Mouse (Mus musculus): ENCODE results near the gene Mycbp2. TPM values are rescaled to one million over a fixed set of nuclear protein-coding genes. Genes with fewer than 3 reads are reported as not detected.

Mycbp2 gene
- total RNA-seq, 2 experiments from 2014 or later, result 22.7 to 24.6 TPM

DNA sequence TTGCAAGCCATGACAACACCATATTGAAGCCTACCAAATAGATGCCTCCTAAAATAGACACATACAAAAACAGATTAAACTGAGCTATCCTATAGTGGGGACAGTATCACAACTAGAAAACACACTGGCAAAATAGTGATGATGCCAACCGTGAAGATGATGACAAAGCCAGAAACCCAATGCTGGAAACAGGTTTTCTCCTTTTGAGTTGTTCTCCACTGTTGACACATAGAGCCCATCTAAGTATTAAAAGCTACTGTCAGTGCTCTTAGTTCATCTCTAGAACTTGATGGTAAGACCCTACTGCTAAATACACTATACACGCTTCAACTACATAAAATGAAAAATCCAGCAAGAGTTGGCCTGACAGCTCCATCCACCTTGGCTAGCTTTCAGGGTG lies 86.2 kb downstream of the Mycbp2 start:
- DNase-seq, result no peak

DNA sequence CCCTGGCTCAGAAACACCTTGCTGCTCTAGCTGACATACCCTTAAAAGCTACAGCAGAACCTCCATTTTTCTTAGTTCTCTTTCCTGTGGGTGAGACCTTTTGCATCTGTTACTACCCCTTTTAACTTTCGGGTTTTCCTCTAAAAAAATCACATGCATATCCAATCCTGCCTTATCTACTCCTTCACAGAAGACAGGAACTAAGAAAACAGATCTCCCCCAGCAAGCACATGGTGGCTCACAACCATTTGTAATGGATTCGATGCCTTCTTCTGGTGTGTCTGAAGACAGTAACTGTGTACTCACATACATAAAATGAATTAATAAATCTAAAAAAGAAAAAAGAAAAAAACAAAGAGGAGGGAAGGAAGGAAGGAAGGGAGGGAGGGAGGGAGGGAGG lies 87.9 kb downstream of the Mycbp2 start:
- DNase-seq, result no peak

DNA sequence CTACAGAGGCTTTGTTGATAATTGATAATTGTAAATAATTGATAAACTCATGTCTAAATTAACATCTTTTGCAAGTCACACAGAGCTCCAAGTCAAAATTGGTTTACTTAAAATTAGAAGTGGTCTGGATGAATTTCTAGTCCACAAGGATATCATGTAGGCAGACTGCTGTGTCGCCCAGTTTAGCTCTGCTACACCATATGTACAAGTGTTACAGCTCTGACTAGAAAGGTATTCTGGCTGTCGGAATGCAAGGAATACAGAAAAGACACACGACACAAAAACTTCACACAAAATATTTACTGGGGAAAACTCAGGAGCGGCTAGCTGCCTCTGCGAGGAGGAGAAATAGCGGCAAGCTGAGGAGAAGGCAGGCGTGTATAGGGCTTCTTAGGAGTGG lies 89.7 kb downstream of the Mycbp2 start:
- no peak for DNase-seq

DNA sequence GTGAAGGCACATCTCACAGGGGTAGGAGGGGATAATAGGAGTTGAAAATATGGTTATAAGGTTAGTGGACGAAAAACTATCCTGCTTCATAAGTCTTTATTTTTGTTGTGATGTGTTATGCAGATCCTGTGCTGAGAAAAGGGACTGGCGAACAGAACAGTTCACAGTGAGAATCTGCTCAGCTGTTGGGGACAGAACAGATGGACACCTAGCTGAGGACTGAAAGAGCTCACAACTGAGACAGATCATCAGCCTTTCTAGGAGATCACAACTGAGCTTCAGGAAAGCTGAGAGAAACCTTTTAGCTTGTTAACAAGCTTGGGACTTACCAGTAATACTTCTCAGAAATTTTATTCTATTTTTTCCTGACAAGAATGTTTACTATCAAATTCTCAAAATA lies 92.3 kb downstream of the Mycbp2 start:
- DNase-seq, result no peak

DNA sequence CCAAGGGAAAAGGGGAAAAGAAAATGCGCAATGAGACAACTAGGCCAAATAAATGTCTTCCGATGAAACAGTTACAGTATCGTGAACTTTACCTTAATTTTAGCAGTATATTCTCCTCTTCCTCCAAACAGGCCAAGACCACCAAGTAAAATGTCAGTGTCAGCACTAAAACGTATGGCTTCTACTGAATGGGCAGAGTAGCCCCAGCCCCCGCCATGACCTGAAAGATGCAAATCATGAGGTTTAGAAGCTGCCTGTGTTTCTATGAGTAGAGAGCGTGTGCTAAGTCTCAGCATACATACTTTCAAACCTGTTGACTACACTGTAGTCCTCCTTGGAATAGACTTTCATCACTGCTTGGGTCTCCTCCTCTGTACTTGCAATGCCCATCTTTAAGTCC lies 104.6 kb downstream of the Mycbp2 start:
- no peak for DNase-seq

DNA sequence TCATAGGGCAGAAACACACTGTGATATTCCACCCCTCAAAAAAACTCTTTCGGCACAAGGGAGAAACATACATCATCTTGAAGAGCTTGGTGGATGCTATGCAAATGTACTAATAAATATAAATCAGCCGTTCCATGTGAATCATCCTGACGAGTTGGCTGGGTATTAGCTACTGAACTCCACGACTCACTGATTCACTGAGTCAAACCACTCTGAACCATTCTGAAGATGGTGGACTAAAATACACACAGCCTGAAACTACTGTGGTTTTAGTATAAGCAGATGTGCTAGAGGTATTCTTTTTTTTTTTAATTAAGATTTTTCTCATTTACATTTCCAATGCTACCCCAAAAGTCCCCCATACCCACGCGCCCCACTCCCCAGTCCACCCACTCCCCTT lies 111.8 kb downstream of the Mycbp2 start:
- no peak for DNase-seq

DNA sequence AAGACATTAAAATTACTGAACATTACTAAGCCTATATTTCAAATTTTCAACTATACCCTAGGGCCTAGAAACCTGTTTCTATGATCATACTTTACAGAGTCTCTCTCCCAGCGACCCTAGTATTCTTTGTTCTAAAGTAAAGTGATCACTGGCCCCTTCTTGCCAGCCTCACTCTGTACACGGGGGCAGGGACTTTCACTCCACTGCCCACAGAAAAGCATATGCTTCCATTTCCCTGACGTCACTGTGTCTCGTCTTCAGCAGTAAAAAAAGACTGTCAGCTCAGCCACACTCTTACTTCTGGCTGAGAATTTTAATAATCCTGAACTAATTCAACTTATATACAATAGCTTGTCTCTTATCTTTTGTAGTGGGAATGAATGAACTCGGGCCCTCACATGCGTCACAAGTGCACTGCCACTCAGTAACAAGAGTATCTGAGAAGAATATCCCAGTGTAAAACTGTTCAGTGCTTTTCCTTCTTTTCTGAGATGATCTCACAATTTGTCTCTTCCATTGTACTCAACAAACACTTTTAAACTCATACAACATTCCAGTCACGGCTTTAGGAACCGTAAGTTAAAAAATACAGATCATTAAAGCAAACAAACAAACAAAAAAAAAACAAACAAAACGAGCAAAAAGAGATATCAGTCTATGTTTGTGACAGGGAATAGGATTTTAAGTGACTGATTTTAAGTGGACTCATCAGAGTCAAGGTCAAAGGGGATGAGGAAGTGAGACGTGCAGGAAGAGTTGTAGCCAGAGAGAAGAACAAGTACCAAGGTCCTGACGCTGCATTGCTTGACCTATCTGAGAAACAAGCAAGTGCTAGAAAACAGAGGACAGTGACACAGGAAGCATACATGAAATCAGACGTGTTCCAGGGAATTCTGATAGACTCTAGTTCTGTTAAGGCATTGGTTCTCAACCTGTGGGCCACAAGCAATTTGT lies 112.7 kb downstream of the Mycbp2 start:
- DNase-seq, result no peak

DNA sequence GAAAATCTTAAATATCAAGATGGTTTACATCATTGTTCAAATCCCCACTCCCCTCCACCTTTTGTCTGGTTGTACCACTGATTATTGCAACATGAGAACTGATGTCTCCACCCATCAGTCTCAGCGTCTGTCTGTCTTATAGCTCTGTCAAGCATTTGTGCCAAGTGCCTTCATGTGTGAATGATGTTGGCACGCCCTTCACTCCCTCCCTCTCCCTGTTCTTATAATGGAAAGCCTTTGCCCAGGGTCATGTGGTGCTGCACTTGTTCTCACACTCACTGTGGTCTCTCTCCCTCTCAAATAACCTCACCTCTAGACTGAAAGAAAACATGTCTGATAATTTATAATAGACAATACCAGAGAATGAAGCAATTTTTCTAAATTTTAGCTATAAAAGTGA lies 124.3 kb downstream of the Mycbp2 start:
- DNase-seq, result no peak

DNA sequence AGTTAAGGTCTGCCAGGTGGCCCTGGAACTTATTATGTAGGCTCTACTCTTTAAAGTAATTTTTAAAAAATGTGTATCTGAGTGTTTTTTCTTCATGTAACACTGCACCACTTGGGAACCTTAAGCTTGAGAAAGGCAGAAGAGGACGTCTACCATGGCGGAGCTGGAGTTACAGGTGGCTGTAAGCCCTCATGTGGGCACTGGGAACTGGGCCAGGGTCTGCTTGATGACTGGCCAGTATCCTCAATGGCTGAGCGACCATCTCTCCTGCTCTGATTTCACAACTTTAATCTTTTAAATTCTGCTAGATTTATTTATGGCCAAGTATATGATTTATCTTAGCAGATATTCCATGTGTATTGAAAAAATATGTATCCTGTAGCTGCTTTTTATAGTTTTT lies 124.9 kb downstream of the Mycbp2 start:
- DNase-seq, result no peak

DNA sequence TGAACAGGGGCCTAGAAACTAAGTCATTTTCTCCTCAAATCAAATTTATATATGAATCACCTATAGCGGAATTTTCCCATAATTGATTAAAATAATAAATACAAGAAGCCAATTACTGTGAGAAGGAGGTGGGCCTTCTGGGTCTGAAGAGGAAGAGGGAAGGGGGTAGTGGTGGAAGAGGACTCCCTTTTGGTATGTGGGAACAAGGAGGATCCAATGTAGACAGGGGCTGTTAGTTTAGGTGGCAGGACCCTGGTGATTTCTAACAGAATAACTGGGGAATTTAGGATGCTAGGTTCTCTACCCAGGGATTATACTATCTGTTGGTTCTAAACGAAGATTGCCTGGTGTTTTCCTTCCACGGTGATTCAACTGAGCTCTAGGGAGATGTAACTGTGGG lies 130.3 kb downstream of the Mycbp2 start:
- no peak for DNase-seq

DNA sequence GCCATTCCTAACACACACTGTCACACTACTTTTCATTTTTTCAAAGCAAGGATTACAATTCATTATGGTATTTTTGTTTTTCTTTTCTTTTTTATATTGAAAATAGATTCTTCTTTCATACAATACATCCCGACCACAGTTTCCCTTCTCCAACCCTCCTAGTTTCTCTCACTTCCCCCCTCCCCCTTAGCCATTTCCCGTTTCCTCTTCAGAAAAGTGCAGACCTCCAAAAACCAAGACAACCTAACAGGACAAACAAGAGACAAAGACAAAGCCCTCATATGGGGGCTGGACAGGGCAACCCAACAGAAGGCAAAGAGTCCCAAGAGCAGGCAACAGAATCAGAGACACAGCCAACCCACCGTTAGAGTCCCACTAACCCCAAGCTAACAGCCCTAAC lies 160.0 kb downstream of the Mycbp2 start:
- no peak for DNase-seq

DNA sequence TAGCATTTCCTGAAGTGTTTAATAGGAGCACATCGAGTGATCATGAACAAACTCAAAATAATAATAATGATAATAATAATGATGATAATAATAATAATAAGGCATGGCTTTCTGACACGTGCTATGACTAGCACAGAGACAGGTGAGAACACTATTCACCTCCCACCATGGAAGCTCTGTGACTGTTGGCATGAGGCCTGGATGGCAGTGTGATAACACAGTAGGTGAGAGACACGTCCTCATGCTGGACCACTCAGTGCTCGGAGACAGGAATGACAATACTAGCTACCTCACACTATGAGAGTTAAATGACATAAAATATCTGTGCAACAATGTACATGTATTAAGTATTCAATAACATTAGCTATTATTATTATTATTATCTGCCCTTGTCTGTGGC lies 160.5 kb downstream of the Mycbp2 start:
- DNase-seq, result no peak

DNA sequence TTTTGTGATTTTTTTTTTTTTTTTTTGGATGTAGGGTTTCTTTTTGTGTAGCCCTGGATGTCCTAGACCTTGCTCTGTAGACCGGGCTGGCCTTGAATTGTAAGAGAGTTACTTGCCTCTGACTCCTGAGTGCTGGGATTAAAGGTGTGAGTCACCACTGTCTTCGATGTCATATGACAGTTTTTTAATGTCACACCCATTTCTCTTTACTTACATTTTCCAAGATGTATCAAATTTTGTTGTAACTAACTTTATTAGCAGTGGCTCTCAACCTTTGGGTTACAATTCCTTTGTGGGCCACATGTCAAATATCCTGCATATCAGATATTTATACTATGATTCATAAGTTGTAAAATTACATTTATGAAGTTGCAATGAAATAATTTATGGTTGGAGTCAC lies 166.5 kb downstream of the Mycbp2 start:
- DNase-seq, result no peak

DNA sequence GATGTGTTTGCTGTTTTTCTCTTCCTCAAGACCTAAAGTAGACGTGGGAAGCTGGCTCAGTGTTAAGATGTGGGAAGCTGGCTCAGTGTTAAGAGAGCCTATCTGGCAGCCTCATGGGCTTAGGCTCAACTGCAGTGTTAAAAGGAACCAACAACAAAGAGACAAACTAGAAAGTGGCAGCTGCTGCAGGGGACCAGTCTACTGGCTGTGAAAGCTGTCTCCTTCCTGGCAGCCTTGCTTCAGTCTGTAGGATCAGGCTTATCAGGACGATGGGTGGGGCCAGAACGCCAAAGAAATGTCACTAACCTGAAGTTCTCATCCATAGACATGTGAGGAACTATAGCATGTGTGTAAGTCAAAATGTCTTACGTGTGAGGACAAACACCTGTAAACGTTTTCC lies 183.7 kb downstream of the Mycbp2 start:
- no peak for DNase-seq

DNA sequence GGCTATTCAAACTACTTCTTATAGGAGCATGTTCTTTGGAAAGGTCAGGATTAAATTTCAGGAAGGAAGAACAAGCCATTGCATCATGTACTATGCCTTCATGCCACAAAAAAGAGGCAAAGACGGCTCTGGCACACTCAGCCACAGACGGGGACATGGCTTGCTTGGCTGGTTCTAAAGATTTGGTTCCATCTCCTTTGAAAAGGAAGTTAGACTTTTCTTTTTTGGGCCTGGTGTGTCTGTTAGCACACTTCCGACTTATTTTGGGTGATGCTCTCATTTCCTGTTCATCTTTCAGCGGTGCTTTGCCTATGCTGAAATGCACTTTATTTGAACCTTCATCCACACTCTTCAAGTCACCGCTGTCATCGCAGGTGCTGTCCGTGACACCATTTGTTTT lies 190.9 kb downstream of the Mycbp2 start:
- DNase-seq, result no peak

DNA sequence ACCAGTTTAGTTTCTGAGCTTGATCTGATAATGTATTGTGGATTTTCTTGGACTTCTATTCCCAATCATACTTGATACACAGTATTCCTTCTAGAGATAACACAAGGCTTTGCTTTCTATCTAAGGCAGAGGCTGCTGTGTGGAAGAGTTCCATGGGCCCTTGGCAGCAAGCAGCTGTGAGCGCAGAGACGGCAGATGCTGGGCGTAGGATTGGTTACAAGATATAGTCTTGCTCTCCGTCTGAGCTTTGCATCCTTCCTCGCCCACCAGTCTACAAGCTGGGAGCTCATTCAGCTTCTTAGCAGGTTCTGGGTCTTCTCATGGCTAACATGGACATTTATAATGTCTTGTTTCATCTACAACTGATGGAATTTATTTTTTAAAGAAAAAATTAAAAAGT lies 196.5 kb downstream of the Mycbp2 start:
- no peak for DNase-seq

DNA sequence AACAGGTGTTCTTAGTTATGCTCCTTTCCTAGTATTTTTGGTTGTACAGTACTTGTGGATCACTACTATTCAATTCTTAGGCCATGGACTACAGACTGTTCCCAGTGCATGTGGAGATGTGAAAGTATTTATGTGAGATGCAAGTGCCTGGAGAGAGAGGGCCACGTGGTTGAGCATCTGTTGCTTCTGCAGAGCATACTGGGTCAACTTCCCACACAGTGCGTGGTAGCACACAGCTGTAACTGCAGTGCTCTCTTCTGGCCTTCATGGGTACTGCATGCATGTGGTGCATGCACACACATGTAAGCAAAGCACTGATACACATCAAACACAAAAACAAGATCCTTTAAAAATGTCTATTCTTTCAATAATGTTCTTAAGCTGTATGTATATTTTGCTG lies 214.6 kb downstream of the Mycbp2 start:
- DNase-seq, result no peak

DNA sequence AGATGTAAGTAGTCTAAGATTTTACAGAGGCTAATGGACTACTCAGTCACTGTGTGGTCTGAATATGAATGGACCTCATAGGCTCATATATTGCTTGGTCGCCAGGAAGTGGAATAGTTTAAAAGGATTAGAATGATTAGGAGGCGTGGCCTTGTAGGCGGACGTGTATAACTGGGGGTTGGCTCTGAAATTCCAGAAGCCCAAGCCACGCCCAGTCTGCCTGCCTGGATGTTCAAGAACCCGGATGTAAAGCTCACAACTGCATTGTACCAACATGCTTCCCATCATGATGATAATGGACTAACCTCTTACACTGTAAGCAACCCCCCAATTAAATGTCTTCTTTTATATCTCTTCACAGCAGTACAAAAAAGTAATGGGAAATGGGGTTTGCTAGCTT lies 220.9 kb downstream of the Mycbp2 start:
- DNase-seq, result no peak

DNA sequence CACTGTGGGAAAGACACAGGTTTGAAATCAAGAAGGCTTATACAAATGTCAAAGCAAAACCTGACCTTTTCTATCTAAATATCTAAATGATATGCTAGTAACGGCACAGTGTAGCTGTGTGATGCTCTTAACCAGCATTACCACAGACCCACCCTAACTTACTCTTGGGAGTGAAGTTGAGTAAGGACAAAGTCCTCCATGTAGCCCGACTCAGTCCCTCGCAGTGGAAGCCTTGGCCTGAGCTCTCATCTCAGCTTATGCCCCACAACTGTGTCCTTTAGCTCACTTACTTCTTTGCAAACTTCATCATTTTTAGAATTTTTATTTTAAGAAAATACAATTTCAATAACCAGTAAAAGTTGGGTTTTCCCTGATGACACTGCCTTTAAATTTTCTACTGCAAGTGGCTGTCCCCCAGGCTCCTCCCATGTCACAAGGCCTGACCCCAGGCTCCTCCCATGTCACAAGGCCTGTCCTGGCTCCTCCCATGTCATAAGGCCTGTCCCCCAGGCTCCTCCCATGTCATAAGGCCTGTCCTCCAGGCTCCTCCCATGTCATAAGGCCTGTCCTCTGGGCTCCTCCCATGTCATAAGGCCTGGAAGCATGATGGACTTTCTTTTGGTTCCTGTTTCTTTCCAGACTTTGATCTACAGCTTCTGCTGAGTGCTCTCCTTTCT lies 231.5 kb downstream of the Mycbp2 start:
- DNase-seq, result no peak

DNA sequence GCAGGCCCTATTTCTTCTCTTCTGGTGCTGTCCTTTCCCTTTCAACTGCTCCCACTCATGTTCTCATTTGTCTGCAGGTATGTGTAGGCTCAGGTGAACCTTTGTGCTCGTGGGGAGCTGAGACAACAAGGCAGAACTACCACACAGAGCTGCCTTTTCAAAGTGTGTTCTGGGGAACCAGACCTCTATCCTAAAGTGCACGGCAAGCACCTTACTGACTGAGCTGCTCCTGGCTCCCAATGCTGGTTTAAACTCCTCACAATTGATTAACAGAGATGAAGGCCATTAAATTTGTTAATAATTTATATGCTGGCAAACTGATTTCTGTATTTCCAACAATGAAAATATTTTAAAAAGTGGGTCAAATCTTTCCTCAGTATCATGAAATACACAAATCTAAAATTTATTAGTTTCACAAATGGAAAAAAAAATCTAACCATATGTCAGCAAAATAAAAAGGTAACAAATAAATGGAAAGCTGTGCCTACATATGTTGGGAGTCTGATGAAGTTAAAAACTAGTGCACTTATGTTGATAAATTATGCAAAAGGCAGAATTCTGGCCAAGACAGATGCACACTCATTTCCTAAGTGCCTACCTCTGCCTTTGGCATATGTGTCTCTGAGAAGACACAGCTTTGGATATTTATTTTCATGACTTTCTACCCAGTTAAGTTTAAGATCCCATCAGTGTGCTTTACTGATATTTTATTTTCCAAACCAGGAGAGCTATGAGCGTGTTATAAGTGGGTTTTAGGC lies 233.8 kb downstream of the Mycbp2 start:
- DNase-seq, result no peak

DNA sequence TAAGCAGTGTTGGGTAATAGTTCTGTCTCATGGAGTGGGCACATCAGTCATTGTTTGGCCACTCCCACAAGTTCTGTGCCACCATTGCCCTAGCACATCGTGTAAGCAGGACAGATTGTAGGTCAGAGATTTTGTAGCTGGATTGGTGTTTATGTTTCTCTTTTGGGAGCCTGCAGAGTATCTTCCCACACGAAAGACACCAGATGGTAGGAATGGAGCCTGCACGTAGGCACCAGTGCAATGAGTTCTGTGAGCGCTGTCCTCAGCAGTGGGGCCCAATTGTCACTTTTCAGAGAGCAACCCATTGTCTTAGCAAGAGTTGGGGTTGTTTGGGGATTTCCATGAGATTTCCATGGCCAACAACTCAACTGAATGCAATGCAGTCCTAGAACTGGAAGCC lies 236.6 kb downstream of the Mycbp2 start:
- DNase-seq, result no peak

DNA sequence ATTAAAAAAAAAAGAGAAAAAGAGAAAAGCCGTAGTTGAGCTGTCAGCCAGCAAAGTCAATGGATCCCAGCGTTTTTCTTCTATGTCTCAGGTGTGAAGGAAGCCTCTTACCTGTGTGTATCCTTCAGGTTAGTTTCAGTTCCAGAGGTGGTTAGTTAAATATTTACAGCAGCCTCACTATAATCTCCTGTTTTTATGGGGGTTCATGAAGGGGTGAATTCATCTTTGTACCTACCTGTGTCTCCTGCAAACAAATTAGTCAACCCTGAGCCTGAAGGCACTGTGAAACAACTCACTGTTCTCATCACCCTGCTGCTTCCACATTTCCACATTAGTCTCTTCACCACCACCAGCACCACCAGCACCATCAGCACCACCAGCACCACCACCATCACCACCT lies 240.3 kb downstream of the Mycbp2 start:
- no peak for DNase-seq

DNA sequence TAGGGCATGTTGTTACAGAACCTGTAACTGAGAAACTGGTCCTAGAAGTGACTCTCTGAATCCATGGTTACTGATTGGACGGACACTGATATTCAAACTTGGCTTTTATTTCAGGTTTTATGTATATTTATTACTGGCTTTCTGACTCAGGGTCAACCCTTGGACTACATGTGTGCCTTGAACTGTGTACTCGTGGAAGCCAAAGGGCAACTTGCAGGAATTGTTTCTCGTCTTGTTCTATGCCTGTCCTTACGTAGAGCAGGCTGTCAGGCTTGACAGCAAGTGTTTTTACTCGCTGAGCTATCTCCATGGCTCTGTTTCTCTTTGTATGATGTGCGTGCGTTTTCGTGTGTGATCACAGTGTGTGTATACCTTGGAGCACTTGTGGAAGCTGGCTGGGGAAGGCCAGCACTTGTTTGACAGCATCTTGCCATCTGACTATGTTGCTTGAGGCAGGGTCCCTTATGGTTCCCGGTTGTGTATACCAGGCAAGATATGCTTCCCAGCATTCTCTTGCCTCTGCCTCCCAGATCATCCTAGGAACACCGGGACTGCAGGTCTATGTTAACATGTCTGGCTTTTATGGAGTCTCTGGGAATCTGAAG lies 243.8 kb downstream of the Mycbp2 start:
- no peak for DNase-seq

Data from gastrocnemius, postnatal 25 days (tissue).